In genomic region chr9:120900338-120901274, GRCm38 (mm10) we compare ENCODE assay signal across 21 mouse cellular contexts. TPM values are rescaled to one million over a fixed set of nuclear protein-coding genes. Genes with fewer than 3 reads are reported as not detected.
DNase-seq lines count a peak whose midpoint lies in the region; ATAC-seq and TF ChIP-seq lines count a peak whose summit lies in the region.
"Had no signal": no experiment of that assay in that cellular context is flagged by ENCODE, and none has a peak within 500 bp of the region (broad histone marks: within the 10 kb centered on the region; RNA-seq: fewer than 3 reads in every experiment).

No protein-coding gene starts in this region.

- no peak overlapping the region for H3K4me3 ChIP-seq in intestine, embryonic 14.5 days (ENCODE audit: low read depth, low read length)
- no peak overlapping the region for H3K4me3 ChIP-seq in kidney, adult 2 months (ENCODE audit: insufficient read depth, low read depth, low read length)
- no peak overlapping the region for H3K4me3 ChIP-seq in liver, embryonic 15.5 days (replicated peaks)
- H3K4me3 ChIP-seq: heart, embryonic 10.5 days; neural tube, embryonic 13.5 days had no signal

- WGBS in intestine, embryonic 14.5 days, result 48% methylated on average over 12 of the region's 12 CpGs
- 52% methylated on average over 12 of the region's 12 CpGs for WGBS in kidney, adult 2 months
- WGBS in liver, embryonic 15.5 days (ENCODE audit: insufficient replicate concordance), result 56% methylated on average over 12 of the region's 12 CpGs

- H3K9ac ChIP-seq in intestine, embryonic 14.5 days (ENCODE audit: low read length), result no peak overlapping the region
- H3K9ac ChIP-seq in liver, embryonic 15.5 days, result no peak overlapping the region
- H3K9ac ChIP-seq: hindbrain, embryonic 14.5 days; neural tube, embryonic 13.5 days had no signal

- H3K27me3 ChIP-seq in intestine, embryonic 14.5 days (replicated peaks; ENCODE audit: control insufficient read depth, insufficient read depth, low read length), result no peaks in the 10 kb centered on the region
- no peaks in the 10 kb centered on the region for H3K27me3 ChIP-seq in kidney, adult 2 months (replicated peaks; ENCODE audit: control insufficient read depth, insufficient read depth, low read length)
- no peaks in the 10 kb centered on the region for H3K27me3 ChIP-seq in liver, embryonic 15.5 days
- H3K27me3 ChIP-seq: neural tube, embryonic 13.5 days had no signal

- peak; percentile 84 for ATAC-seq in intestine, embryonic 14.5 days (replicated peaks; ENCODE audit: low FRiP score, low TSS enrichment, low read depth)
- ATAC-seq in liver, embryonic 15.5 days (ENCODE audit: insufficient read depth), result peak; percentile 60
- no peak for ATAC-seq in erythroblast, adult 5-6 weeks (replicated peaks; ENCODE audit: low FRiP score, poor library complexity, severe bottlenecking)

- peak; percentile 80 for DNase-seq in intestine, embryonic 14.5 days (ENCODE audit: low spot score)
- DNase-seq in kidney, adult 2 months, result peak; percentile 65
- peak; percentile 28 to 65 for DNase-seq in kidney, postnatal 25 days
- DNase-seq in gastrocnemius, postnatal 14 days, result no peak
- DNase-seq in left cerebral cortex, adult 18-20 months (ENCODE audit: low spot score in 2 of 2), result no peak
- no peak for DNase-seq in B cell, adult 2 months
- DNase-seq: adrenal gland, postnatal 14 days; cerebellum, adult 11-12 months; cerebellum, postnatal 36 days; gastrocnemius, postnatal 10 days; heart, postnatal 10 days; layer of hippocampus, postnatal 36 days; left cerebral cortex, postnatal 4 days; lung, adult 18-20 months; lung, postnatal 36 days; thymus, adult 2 months had no signal

- peaks cover 8% of the 10 kb centered on the region for H3K4me1 ChIP-seq in intestine, embryonic 14.5 days (replicated peaks; ENCODE audit: control insufficient read depth, insufficient read depth, low read length)
- peaks cover 5% of the 10 kb centered on the region; the same call in 1 of the 2 replicates for H3K4me1 ChIP-seq in kidney, adult 2 months (ENCODE audit: control insufficient read depth, insufficient read depth, low read length)
- peaks cover 23% of the 10 kb centered on the region for H3K4me1 ChIP-seq in liver, embryonic 15.5 days (replicated peaks)
- H3K4me1 ChIP-seq: neural tube, embryonic 13.5 days had no signal

- TF ChIP-seq CTCF in kidney, adult 2 months (conservative IDR thresholded peaks at IDR 0.05; ENCODE audit: insufficient read depth, insufficient read length, low read depth, low read length), result no peak

- no peaks in the 10 kb centered on the region for H3K9me3 ChIP-seq in intestine, embryonic 14.5 days (ENCODE audit: control insufficient read depth, low read length)
- no peaks in the 10 kb centered on the region for H3K9me3 ChIP-seq in liver, embryonic 15.5 days (replicated peaks)
- H3K9me3 ChIP-seq: heart, embryonic 10.5 days; neural tube, embryonic 13.5 days had no signal

- intact Hi-C loops in gastrocnemius, postnatal 14 days (cut with DNase I; ENCODE audit: low total_unique reads), result no loop called here

- H3K27ac ChIP-seq in intestine, embryonic 14.5 days (ENCODE audit: low read depth), result peak overlapping the region; percentile 79
- H3K27ac ChIP-seq in kidney, adult 2 months (ENCODE audit: insufficient read depth, low read depth, low read length), result peak overlapping the region; percentile 75
- peak overlapping the region; percentile 66 for H3K27ac ChIP-seq in liver, embryonic 15.5 days (replicated peaks)
- H3K27ac ChIP-seq: heart, embryonic 10.5 days; hindbrain, embryonic 14.5 days; neural tube, embryonic 13.5 days had no signal

- H3K36me3 ChIP-seq in intestine, embryonic 14.5 days (ENCODE audit: control insufficient read depth, insufficient read depth, low read length), result no peaks in the 10 kb centered on the region
- no peaks in the 10 kb centered on the region for H3K36me3 ChIP-seq in kidney, adult 2 months (ENCODE audit: control insufficient read depth, insufficient read depth, low read length)
- H3K36me3 ChIP-seq in liver, embryonic 15.5 days (replicated peaks), result no peaks in the 10 kb centered on the region
- H3K36me3 ChIP-seq: heart, embryonic 10.5 days; neural tube, embryonic 13.5 days had no signal

- TF ChIP-seq POLR2A in kidney, adult 2 months (IDR thresholded peaks at IDR 0.05; ENCODE audit: low read depth, low read length), result no peak

- H3K4me2 ChIP-seq in intestine, embryonic 14.5 days (ENCODE audit: low read length), result no peak overlapping the region
- no peak overlapping the region for H3K4me2 ChIP-seq in liver, embryonic 15.5 days
- H3K4me2 ChIP-seq: hindbrain, embryonic 14.5 days; neural tube, embryonic 13.5 days had no signal

RNA-seq across cellular contexts. Expression of gene Ctnnb1, which starts 28.4 kb away (rescaled TPM):
- polyA plus RNA-seq in intestine, embryonic 14.5 days (2014; fragmentation: Nextera tagmentation; extraction: Ambion mirVana), result 629 and 691 TPM in 2 replicates
- 102 and 156 TPM in 2 replicates for polyA plus RNA-seq in kidney, adult 2 months (2012; rRNA removed)
- polyA plus RNA-seq in liver, embryonic 15.5 days (2015; fragmentation: Nextera tagmentation; extraction: Ambion mirVana), result 90.5 and 100 TPM in 2 replicates
- total RNA-seq in gastrocnemius, postnatal 14 days (2021), result 100 to 1,000 TPM; 221 to 244 TPM
- total RNA-seq in left cerebral cortex, adult 18-20 months (2021), result 100 to 1,000 TPM; 475 to 494 TPM
- 138 and 172 TPM in 2 replicates for total RNA-seq in erythroblast, adult 5-6 weeks (2015; ENCODE audit: low replicate concordance)
- 182 and 196 TPM in 2 replicates for total RNA-seq in erythroblast, adult 5-6 weeks (2017; ENCODE audit: low replicate concordance)

Comparison
In these comparisons a context has a peak if more than half of its experiments do, and no peak if none do; other contexts are left out.
1. DNase-seq: peak in intestine, embryonic 14.5 days (single experiment), kidney, adult 2 months (single experiment) and kidney, postnatal 25 days (2 of 2); none in gastrocnemius, postnatal 14 days (single experiment), left cerebral cortex, adult 18-20 months (0 of 2) and B cell, adult 2 months (0 of 2).
2. Peak in every context shown above with its lines, with median percentiles within 50 percentile points of each other: H3K27ac ChIP-seq.